Mouse (Mus musculus) ES-Bruce4 (cell line): ENCODE data around the gene Ogdh. TPM values are rescaled to one million over a fixed set of nuclear protein-coding genes. Genes with fewer than 3 reads are reported as not detected.

Experiments
- H3K27ac ChIP-seq: 2 replicates; pipeline ENCODE4 v1.5.1; 2012; ENCODE audit warnings: low read length, inconsistent platforms; ENCODE audit not compliant: insufficient read depth
- H3K27me3 ChIP-seq: 2 replicates; pipeline ENCODE4 v1.6.1; 2012; ENCODE audit warnings: mild to moderate bottlenecking, low read length, inconsistent platforms; ENCODE audit not compliant: control insufficient read depth, poor library complexity, insufficient read depth, severe bottlenecking
- H3K36me3 ChIP-seq: 2 replicates; pipeline ENCODE4 v1.6.1; 2012; ENCODE audit warnings: inconsistent platforms, mild to moderate bottlenecking, low read length, moderate library complexity; ENCODE audit not compliant: control insufficient read depth, poor library complexity, insufficient read depth, severe bottlenecking
- H3K4me1 ChIP-seq: one replicate; pipeline ENCODE4 v1.8.1; 2011; ENCODE audit warnings: low read length; ENCODE audit not compliant: control insufficient read depth, insufficient read depth
- H3K4me3 ChIP-seq: 2 replicates; pipeline ENCODE4 v1.5.1; 2011; ENCODE audit warnings: low read depth, mild to moderate bottlenecking, low read length
- H3K9ac ChIP-seq: 2 replicates; pipeline ENCODE4 v1.6.1; 2012; ENCODE audit warnings: low read depth, mild to moderate bottlenecking, inconsistent platforms; ENCODE audit not compliant: poor library complexity, severe bottlenecking
- H3K9me3 ChIP-seq: replicated peaks from 2 replicates; pipeline ENCODE4 v1.6.1; 2012; ENCODE audit warnings: mild to moderate bottlenecking, low read length, inconsistent platforms; ENCODE audit not compliant: control insufficient read depth, poor library complexity, insufficient read depth, severe bottlenecking
- CTCF ChIP-seq: IDR thresholded peaks from one replicate; pipeline ENCODE4 v1.8.1; 2011; ENCODE audit warnings: low read depth, low read length
- EP300 ChIP-seq: IDR thresholded peaks from 2 replicates; pipeline ENCODE4 v1.6.1; 2011; ENCODE audit warnings: low read depth, low read length; ENCODE audit not compliant: insufficient read depth
- POLR2A ChIP-seq: IDR thresholded peaks from one replicate; pipeline ENCODE4 v1.8.1; 2011; ENCODE audit warnings: low read length; ENCODE audit not compliant: insufficient read depth
- polyA plus RNA-seq: library from polyadenylated mRNA; stranded (reverse); fragments of >200 nt; gene quantifications from 2 replicates; pipeline ENCODE4 v1.2.4, GENCODE M21; 2011; ENCODE audit warnings: low read depth; ENCODE audit not compliant: missing spikeins, insufficient read depth, insufficient read length

The Ogdh gene
- polyA plus RNA-seq, 1 experiment, result 77.6 TPM

GRCm38 (mm10) chr11:6402515-6403510 lies 111.4 kb downstream of the Ogdh start:
- Histone ChIP-seq H3K4me1 (peaks cover 3% of the 10 kb centered on the region), H3K36me3 (peaks cover 56% of the 10 kb centered on the region), H3K9ac (no peak overlapping the region), H3K27ac (no peak overlapping the region), H3K27me3 (no peaks in the 10 kb centered on the region), H3K4me3 (no peak overlapping the region), H3K9me3 (no peaks in the 10 kb centered on the region)
- TF ChIP-seq EP300 (no peak), POLR2A (no peak), CTCF (peak; percentile 89)

- H3K27me3 ChIP-seq, result no peaks in the 10 kb centered on the region
- no peak overlapping the region for H3K27ac ChIP-seq
- H3K9ac ChIP-seq, result no peak overlapping the region
- H3K9me3 ChIP-seq, result no peaks in the 10 kb centered on the region
- peaks cover 3% of the 10 kb centered on the region for H3K4me1 ChIP-seq
- peaks cover 50% of the 10 kb centered on the region for H3K36me3 ChIP-seq
- H3K4me3 ChIP-seq, result no peak overlapping the region
- no peak for TF ChIP-seq POLR2A
Observed at GRCm38 (mm10) chr11:6403830-6404405, 112.5 kb downstream of the Ogdh start.

- H3K4me3 ChIP-seq, result no peak overlapping the region
- no peaks in the 10 kb centered on the region for H3K9me3 ChIP-seq
- H3K27me3 ChIP-seq, result no peaks in the 10 kb centered on the region
- no peak overlapping the region for H3K9ac ChIP-seq
- H3K27ac ChIP-seq, result peak overlapping the region; percentile 66; the same call in 1 of the 2 replicates
- peaks cover 4% of the 10 kb centered on the region for H3K4me1 ChIP-seq
- TF ChIP-seq POLR2A, result no peak
- no peak for TF ChIP-seq CTCF
- no peak for TF ChIP-seq EP300
- peaks cover 45% of the 10 kb centered on the region for H3K36me3 ChIP-seq
Observed at GRCm38 (mm10) chr11:6404699-6405566, 113.5 kb downstream of the Ogdh start.

- TF ChIP-seq CTCF (no peak), EP300 (no peak), POLR2A (no peak)
- no peaks in the 10 kb centered on the region for H3K27me3 ChIP-seq
- H3K27ac ChIP-seq, result peak overlapping the region; percentile 66
- H3K4me3 ChIP-seq, result no peak overlapping the region
- H3K36me3 ChIP-seq, result peaks cover 43% of the 10 kb centered on the region
- peaks cover 4% of the 10 kb centered on the region for H3K4me1 ChIP-seq
- no peaks in the 10 kb centered on the region for H3K9me3 ChIP-seq
- H3K9ac ChIP-seq, result no peak overlapping the region
Observed at GRCm38 (mm10) chr11:6405591-6406081, 114.2 kb downstream of the Ogdh start.

Other genes with a start within 250 kb of the Ogdh start
- 8.9 and 12.8 TPM in 2 replicates for gene Camk2b, start 225.3 kb upstream of the Ogdh start, polyA plus RNA-seq
- 0.41 and 0.49 TPM in 2 replicates for gene A730071L15Rik, start 91.6 kb upstream of the Ogdh start, polyA plus RNA-seq
- gene Nudcd3, start 91.2 kb upstream of the Ogdh start, polyA plus RNA-seq, result 77.6 and 78.2 TPM in 2 replicates
- gene Npc1l1, start 61.5 kb upstream of the Ogdh start, polyA plus RNA-seq, result 0.45 and 0.75 TPM in 2 replicates
- gene Ddx56, start 23.9 kb upstream of the Ogdh start, polyA plus RNA-seq, result 60.4 and 62.7 TPM in 2 replicates
- 38.5 and 41.5 TPM in 2 replicates for gene Tmed4, start 16.8 kb upstream of the Ogdh start, polyA plus RNA-seq
- gene Zmiz2, start 97.4 kb downstream of the Ogdh start, polyA plus RNA-seq, result 51.5 and 59.4 TPM in 2 replicates
- 2,132 and 2,301 TPM in 2 replicates for gene Ppia, start 123.8 kb downstream of the Ogdh start, polyA plus RNA-seq
- gene H2afv, start 152.8 kb downstream of the Ogdh start, polyA plus RNA-seq, result 200 and 218 TPM in 2 replicates
- 49.8 and 52.0 TPM in 2 replicates for gene Purb, start 184.3 kb downstream of the Ogdh start, polyA plus RNA-seq
- 0.36 and 1.1 TPM in 2 replicates for gene Myo1g, start 229.3 kb downstream of the Ogdh start, polyA plus RNA-seq